Mouse (Mus musculus) liver, embryonic 14.5 days (tissue): ENCODE data around the gene Itgad.

ENCODE experiments used
- CTCF ChIP-seq: IDR thresholded peaks from 2 replicates; pipeline ENCODE4 v1.5.1; 2016; ENCODE audit warnings: antibody characterized with exemption, low read depth, control low read depth
- EP300 ChIP-seq: IDR thresholded peaks from 2 replicates; pipeline ENCODE4 v1.6.1; 2016; ENCODE audit warnings: antibody characterized with exemption, low read depth

DNA sequence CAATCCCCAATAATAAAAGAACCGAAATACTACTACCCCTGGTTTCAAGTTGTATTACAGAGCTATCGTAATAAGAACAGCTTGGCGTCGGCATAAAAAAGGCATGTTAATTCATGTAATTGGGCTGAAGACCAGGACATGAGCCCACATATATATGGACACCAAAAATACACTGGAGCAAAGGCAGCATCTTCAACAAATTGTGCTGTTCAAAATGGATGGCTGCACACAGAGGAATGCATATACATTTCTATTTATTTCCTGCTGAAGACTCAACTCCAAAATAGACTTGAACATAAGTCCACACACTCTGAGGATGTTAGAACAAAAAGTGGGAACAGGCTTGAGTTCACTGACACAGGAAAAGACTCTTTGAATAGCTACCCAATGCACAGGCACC, 9.8 kb downstream of the Itgad start:
- TF ChIP-seq EP300 (no peak), CTCF (no peak)
